Mouse (Mus musculus): ENCODE data around the gene Ctnna3. TPM values are rescaled to one million over a fixed set of nuclear protein-coding genes. Genes with fewer than 3 reads are reported as not detected.
A peak's percentile ranks its signal among the peaks of the same experiment; 100 is the strongest.
"Not testable (repeated sequence)": the region's sequence is repeated elsewhere in the genome, so short reads cannot be mapped to it uniquely, and the experiment has no call there.

Gene Ctnna3
- polyA plus RNA-seq, 1 experiment = 0.25 TPM

DNA sequence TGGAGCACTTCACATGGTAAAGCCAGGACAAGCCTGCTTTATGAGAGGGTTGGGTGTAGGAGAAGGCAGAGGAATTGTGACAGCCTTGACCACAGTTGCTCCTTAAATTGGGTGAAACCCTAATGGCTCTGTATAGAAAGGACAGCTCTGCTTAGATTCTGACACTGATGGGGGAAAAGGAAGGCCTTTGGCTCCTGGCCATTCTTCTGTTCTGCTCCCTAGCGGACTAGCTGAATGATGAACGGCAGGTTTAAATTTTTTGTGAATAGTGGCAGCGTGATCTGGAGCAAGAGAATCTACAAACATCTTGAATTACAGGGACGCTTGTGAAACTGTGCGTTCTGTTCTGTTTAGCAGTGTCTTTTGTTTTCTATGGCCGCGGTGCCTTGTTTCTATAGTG is 705.6 kb downstream of the Ctnna3 start:
- DNase-seq (ENCODE audit: low read depth) = peak; percentile 21
- TF ChIP-seq POLR2A (IDR thresholded peaks at IDR 0.05; ENCODE audit: borderline replicate concordance, extremely low read depth, insufficient read depth, insufficient read length, poor library complexity, severe bottlenecking) (no peak), CTCF (IDR thresholded peaks at IDR 0.05; ENCODE audit: borderline replicate concordance, extremely low read depth, insufficient read depth, insufficient read length) (no peak)

- TF ChIP-seq CTCF (IDR thresholded peaks at IDR 0.05; ENCODE audit: borderline replicate concordance, extremely low read depth, insufficient read depth, insufficient read length) (no peak), POLR2A (IDR thresholded peaks at IDR 0.05; ENCODE audit: borderline replicate concordance, extremely low read depth, insufficient read depth, insufficient read length, poor library complexity, severe bottlenecking) (no peak)
- peak; percentile 59 for DNase-seq (ENCODE audit: low read depth)
Measured at GRCm38 (mm10) chr10:64146511-64146910, 716.6 kb downstream of the Ctnna3 start.

DNA sequence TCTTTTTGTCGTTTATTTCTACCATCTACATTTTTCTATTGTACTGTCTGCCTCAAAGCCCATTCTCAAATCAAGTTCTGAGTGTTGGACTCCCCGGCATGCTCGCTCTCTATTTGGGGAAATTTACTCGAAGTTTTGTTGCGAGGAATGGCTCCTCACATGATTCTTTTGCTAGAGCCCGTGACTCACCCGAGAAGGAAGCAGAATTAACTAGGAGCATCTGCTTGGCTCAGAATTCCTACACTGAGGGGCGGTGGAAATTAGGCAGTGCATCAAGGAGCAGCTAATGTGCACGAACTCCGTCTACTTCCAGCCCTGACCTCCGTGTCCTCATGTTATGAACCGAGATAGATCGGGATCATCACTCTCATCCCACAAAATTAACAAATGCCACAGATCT is 751.8 kb downstream of the Ctnna3 start:
- no peak for TF ChIP-seq CTCF (IDR thresholded peaks at IDR 0.05; ENCODE audit: borderline replicate concordance, extremely low read depth, insufficient read depth, insufficient read length)
- TF ChIP-seq POLR2A (IDR thresholded peaks at IDR 0.05; ENCODE audit: borderline replicate concordance, extremely low read depth, insufficient read depth, insufficient read length, poor library complexity, severe bottlenecking) = no peak
- DNase-seq (ENCODE audit: low read depth) = no peak

DNA sequence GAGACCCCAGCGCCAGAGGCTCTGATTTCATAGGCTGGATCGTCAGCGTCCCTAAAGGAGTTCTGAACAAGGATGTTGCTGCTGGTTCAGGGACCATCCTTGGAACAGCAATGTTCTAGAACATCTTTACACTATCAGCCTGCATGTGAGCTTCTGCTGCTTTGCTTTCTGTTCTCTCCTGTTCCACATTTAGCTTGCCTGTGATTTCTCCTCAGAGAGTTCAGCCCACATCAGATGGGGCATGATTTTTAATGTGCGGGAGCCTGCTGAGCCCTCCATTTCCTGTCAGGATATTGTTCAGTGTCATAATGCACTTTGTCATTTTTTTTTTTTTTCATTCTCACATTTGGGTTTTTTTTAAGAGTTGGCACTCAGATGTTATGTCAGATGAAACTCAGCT is 752.8 kb downstream of the Ctnna3 start:
- TF ChIP-seq CTCF (IDR thresholded peaks at IDR 0.05; ENCODE audit: borderline replicate concordance, extremely low read depth, insufficient read depth, insufficient read length) = no peak
- no peak for TF ChIP-seq POLR2A (IDR thresholded peaks at IDR 0.05; ENCODE audit: borderline replicate concordance, extremely low read depth, insufficient read depth, insufficient read length, poor library complexity, severe bottlenecking)
- DNase-seq (ENCODE audit: low read depth) = no peak

- TF ChIP-seq CTCF (IDR thresholded peaks at IDR 0.05; ENCODE audit: borderline replicate concordance, extremely low read depth, insufficient read depth, insufficient read length) (no peak), POLR2A (IDR thresholded peaks at IDR 0.05; ENCODE audit: borderline replicate concordance, extremely low read depth, insufficient read depth, insufficient read length, poor library complexity, severe bottlenecking) (no peak)
- no peak for DNase-seq (ENCODE audit: low read depth)
Measured at GRCm38 (mm10) chr10:64188046-64188445, 758.1 kb downstream of the Ctnna3 start.

DNA sequence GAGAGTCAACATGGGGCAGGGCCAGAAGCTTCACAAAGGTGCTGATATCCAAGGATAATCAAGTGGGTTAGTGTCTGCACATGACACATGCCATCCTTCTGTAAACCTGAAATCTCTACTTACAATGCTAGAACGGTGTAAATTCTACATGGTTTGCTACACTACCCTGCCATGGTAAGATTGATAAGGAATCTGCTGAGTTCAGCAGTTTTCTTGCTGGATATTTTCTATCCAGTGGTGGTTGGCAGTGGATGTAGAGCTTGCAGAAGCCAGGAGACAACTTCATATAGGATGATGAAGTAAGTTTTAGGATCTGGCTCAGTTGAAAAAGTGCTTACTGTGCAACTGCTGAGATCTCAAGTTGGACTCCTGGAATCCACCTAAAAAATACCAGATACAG is 767.7 kb downstream of the Ctnna3 start:
- no peak for DNase-seq (ENCODE audit: low read depth)
- TF ChIP-seq POLR2A (IDR thresholded peaks at IDR 0.05; ENCODE audit: borderline replicate concordance, extremely low read depth, insufficient read depth, insufficient read length, poor library complexity, severe bottlenecking) (no peak), CTCF (IDR thresholded peaks at IDR 0.05; ENCODE audit: borderline replicate concordance, extremely low read depth, insufficient read depth, insufficient read length) (no peak)

DNA sequence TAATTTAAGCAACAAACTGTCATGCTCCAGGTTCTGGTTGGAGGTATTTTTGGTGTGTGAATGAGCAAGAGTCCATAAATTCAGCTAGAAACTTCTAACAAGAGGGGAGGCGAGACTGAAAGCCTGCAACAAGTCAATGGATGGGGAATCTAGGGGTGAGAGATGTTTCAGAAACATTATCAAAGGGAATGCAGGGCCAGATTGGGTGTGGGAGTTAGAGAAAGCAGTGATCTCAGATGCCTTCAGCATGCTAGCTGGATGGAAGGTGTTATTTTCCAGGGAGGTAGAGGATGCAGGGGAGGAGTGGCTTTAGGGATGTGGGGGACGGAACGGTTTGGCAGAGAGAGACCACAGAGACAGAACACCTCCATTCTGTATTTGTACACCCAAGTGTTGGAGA is 785.7 kb downstream of the Ctnna3 start:
- TF ChIP-seq CTCF (IDR thresholded peaks at IDR 0.05; ENCODE audit: borderline replicate concordance, extremely low read depth, insufficient read depth, insufficient read length) (no peak), POLR2A (IDR thresholded peaks at IDR 0.05; ENCODE audit: borderline replicate concordance, extremely low read depth, insufficient read depth, insufficient read length, poor library complexity, severe bottlenecking) (no peak)
- no peak for DNase-seq (ENCODE audit: low read depth)

DNA sequence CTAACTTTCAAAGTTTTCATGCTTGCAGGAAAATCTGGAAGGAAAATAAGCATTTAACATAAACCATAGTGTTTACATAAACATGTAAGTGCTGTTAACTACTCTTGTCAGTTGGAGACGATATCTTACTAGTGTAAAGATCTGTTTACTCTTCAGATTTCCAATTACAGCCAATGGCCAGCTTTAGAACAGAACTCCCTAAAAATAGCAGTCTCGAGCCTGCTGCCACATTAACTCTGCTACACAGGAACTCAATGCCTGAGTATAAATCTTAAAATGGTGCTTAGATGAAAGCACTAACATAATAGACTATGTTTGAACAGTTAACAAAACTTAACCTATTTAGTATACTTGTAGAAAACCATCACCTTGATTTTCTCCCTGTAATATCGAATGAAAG is 793.1 kb downstream of the Ctnna3 start:
- no peak for DNase-seq (ENCODE audit: low read depth)
- TF ChIP-seq CTCF (IDR thresholded peaks at IDR 0.05; ENCODE audit: borderline replicate concordance, extremely low read depth, insufficient read depth, insufficient read length) (no peak), POLR2A (IDR thresholded peaks at IDR 0.05; ENCODE audit: borderline replicate concordance, extremely low read depth, insufficient read depth, insufficient read length, poor library complexity, severe bottlenecking) (no peak)

DNA sequence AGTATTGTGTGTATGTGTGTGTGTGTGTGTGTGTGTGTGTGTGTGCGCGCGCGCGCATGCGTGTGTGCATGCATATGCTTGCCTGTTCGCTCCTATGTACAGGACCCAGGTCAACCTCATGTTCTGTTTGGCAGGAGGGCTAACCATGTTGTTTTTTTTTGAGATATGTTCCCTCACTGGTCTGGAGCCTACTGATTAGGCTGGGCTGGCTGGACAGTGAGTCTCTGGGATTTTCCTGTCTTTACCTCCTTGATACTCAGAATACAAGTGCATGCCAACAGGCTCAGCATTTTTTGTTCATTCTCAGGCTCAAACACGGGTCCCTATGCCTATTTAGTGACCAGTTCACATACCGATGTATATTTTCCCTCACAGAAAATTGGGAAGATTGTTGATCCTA is 794.1 kb downstream of the Ctnna3 start:
- DNase-seq (ENCODE audit: low read depth) = no peak
- TF ChIP-seq POLR2A (IDR thresholded peaks at IDR 0.05; ENCODE audit: borderline replicate concordance, extremely low read depth, insufficient read depth, insufficient read length, poor library complexity, severe bottlenecking) = no peak

DNA sequence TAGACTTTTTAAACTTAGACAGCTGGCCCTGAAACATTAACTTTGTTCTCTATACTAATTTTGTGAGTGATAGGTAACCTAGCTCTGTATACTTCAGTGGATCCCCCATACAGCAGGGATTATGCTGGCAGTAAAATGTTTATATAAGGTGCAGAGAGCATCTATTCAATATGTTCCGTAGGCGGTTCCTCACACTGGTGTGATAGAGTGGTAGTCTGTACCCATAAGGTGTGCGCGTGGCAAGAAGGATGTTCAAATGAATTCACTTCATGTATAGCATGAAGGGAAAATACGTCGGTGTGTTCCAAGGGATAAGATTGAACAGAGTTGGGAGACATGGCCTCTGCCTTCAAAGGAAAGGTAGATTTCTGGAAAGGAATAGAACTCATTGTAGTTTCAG is 794.5 kb downstream of the Ctnna3 start:
- TF ChIP-seq CTCF (IDR thresholded peaks at IDR 0.05; ENCODE audit: borderline replicate concordance, extremely low read depth, insufficient read depth, insufficient read length) = no peak
- no peak for TF ChIP-seq POLR2A (IDR thresholded peaks at IDR 0.05; ENCODE audit: borderline replicate concordance, extremely low read depth, insufficient read depth, insufficient read length, poor library complexity, severe bottlenecking)
- no peak for DNase-seq (ENCODE audit: low read depth)

GRCm38 (mm10) chr10:64225826-64226225 is 795.9 kb downstream of the Ctnna3 start:
- DNase-seq (ENCODE audit: low read depth) = not testable (repeated sequence)

- DNase-seq (ENCODE audit: low read depth) = no peak
- TF ChIP-seq POLR2A (IDR thresholded peaks at IDR 0.05; ENCODE audit: borderline replicate concordance, extremely low read depth, insufficient read depth, insufficient read length, poor library complexity, severe bottlenecking) (no peak), CTCF (IDR thresholded peaks at IDR 0.05; ENCODE audit: borderline replicate concordance, extremely low read depth, insufficient read depth, insufficient read length) (no peak)
Measured at GRCm38 (mm10) chr10:64243421-64243820, 813.5 kb downstream of the Ctnna3 start.

- no peak for TF ChIP-seq POLR2A (IDR thresholded peaks at IDR 0.05; ENCODE audit: borderline replicate concordance, extremely low read depth, insufficient read depth, insufficient read length, poor library complexity, severe bottlenecking)
- TF ChIP-seq CTCF (IDR thresholded peaks at IDR 0.05; ENCODE audit: borderline replicate concordance, extremely low read depth, insufficient read depth, insufficient read length) = no peak
- DNase-seq (ENCODE audit: low read depth) = peak; percentile 62
Measured at GRCm38 (mm10) chr10:64268156-64268555, 838.3 kb downstream of the Ctnna3 start.

All from brain, embryonic 14.5 days (tissue).